Mouse (Mus musculus): Measurements from ENCODE around the gene Tab3. TPM values are rescaled to one million over a fixed set of nuclear protein-coding genes. Genes with fewer than 3 reads are reported as not detected.

Gene Tab3
- total and polyA plus RNA-seq, 3 experiments: 5.2 to 12.8 TPM; not detected in 1

Other genes starting within 250 kb of the Tab3 start
- 7.8 and 10.8 TPM in 2 replicates for gene Gk, start 202.8 kb downstream of the Tab3 start, total RNA-seq (2012; rRNA removed)
- gene Gk, start 202.8 kb downstream of the Tab3 start, polyA plus RNA-seq (2012; ENCODE audit: insufficient read depth in 1 of 2, insufficient read length in 2 of 2, low read depth in 1 of 2, low replicate concordance in 2 of 2, missing spikeins in 1 of 2): 10 to 100 TPM in 1 of 2 experiments, not detected in 1; 13.2 TPM

All from MEL (cell line).